ENCODE assay signal across 8 mouse cellular contexts in the genomic region with DNA sequence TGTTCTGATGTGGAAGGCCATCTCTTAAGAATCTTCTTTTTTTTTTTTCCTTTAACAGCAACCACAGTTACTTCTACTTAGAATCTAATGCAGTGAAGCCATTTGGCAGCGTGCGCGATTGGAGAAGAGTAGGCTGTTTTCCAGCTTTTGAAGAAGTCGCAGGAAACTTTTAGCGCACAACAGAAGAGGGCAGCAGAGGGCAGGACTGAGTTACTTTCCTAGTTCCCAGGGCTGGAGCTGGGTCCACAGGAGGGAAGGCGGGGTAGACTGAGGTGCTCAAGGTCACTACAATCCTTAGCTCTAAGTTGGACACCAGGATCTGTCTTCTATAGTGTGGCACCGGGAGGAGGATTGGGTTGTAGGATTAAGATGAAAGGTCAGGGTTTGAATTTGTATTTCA. TPM values are rescaled to one million over a fixed set of nuclear protein-coding genes. Genes with fewer than 3 reads are reported as not detected.
DNase-seq lines count a peak whose midpoint lies in the region; ATAC-seq and TF ChIP-seq lines count a peak whose summit lies in the region.

No protein-coding gene starts in this region.

- no peak overlapping the region for H3K4me3 ChIP-seq in heart, adult 2 months
- no peak overlapping the region for H3K4me3 ChIP-seq in heart, embryonic 11.5 days (ENCODE audit: low read depth, low read length)
- H3K4me3 ChIP-seq in cortical plate, adult 2 months (ENCODE audit: insufficient read depth, low read length), result no peak overlapping the region

- H3K36me3 ChIP-seq in heart, adult 2 months (ENCODE audit: control insufficient read depth, insufficient read depth, low read length), result no peaks in the 10 kb centered on the region
- 0 out of 2 replicates have a peak, but pooled peaks cover 2% of the 10 kb centered on the region for H3K36me3 ChIP-seq in heart, embryonic 11.5 days (ENCODE audit: control insufficient read depth, insufficient read depth, low read length)

- H3K27ac ChIP-seq in heart, adult 2 months, result no peak overlapping the region
- H3K27ac ChIP-seq in heart, embryonic 11.5 days (ENCODE audit: low read depth, low read length), result no peak overlapping the region
- no peak overlapping the region for H3K27ac ChIP-seq in cortical plate, adult 2 months (ENCODE audit: insufficient read depth, low read length)

- H3K4me2 ChIP-seq in heart, embryonic 11.5 days, result no peak overlapping the region

- WGBS in heart, adult 2 months, result 27% methylated on average over 7 of the region's 7 CpGs
- 39% methylated on average over 7 of the region's 7 CpGs for WGBS in heart, embryonic 11.5 days (ENCODE audit: insufficient replicate concordance)

- H3K79me2 ChIP-seq in heart, adult 2 months (replicated peaks; ENCODE audit: control insufficient read depth, insufficient read depth, low read length), result no peaks in the 10 kb centered on the region

- ATAC-seq in heart, embryonic 11.5 days (replicated peaks; ENCODE audit: insufficient number of reproducible peaks, low FRiP score, low TSS enrichment), result no peak
- ATAC-seq in CD4-positive, CD25-positive, alpha-beta regulatory T cell, adult 4 months, result no peak

- no peaks in the 10 kb centered on the region for H3K27me3 ChIP-seq in heart, adult 2 months (ENCODE audit: control insufficient read depth, insufficient read depth, low read length)
- H3K27me3 ChIP-seq in heart, embryonic 11.5 days (ENCODE audit: control insufficient read depth, insufficient read depth, low read length), result peaks cover 13% of the 10 kb centered on the region

- H3K4me1 ChIP-seq in heart, adult 2 months (ENCODE audit: control insufficient read depth, insufficient read depth, low read length), result no peaks in the 10 kb centered on the region
- H3K4me1 ChIP-seq in heart, embryonic 11.5 days (ENCODE audit: control insufficient read depth, insufficient read depth, low read length), result no peaks in the 10 kb centered on the region
- peaks cover 2% of the 10 kb centered on the region; the same call in 1 of the 2 replicates for H3K4me1 ChIP-seq in cortical plate, adult 2 months (ENCODE audit: control insufficient read depth, insufficient read depth, low read length)

- intact Hi-C loops in heart, adult 2 months (cut with DNase I), result loop anchor here (5.0 to 10.0 kb wide), 3 partner anchors 189 to 326 kb away; partner anchors contain the start of gene Ube2t

- no peaks in the 10 kb centered on the region for H3K9me3 ChIP-seq in heart, embryonic 11.5 days (replicated peaks; ENCODE audit: control insufficient read depth, low read length)

- TF ChIP-seq CTCF in heart, adult 2 months (IDR thresholded peaks at IDR 0.05), result peak; percentile 63
- peak; percentile 52 for TF ChIP-seq CTCF in cortical plate, adult 2 months (IDR thresholded peaks at IDR 0.05; ENCODE audit: extremely low read depth, insufficient read depth, low read length)

- DNase-seq in heart, adult 2 months, result peak; percentile 24 to 33
- DNase-seq in thymus, postnatal 14 days, result peak; percentile 21
- no peak for DNase-seq in thymus, postnatal 0 days (ENCODE audit: low spot score)
- peak; percentile 37 to 49 for DNase-seq in layer of hippocampus, adult 8-10 months (ENCODE audit: low spot score in 2 of 2)
- DNase-seq in ovary, postnatal 14 days (ENCODE audit: low spot score), result peak; percentile 49

- no peak overlapping the region for H3K9ac ChIP-seq in heart, adult 2 months (ENCODE audit: low read depth, low read length)
- no peak overlapping the region for H3K9ac ChIP-seq in heart, embryonic 11.5 days (ENCODE audit: low read depth, low read length)

- TF ChIP-seq EP300 in heart, adult 2 months (IDR thresholded peaks at IDR 0.05; ENCODE audit: insufficient read depth, low read depth, low read length), result no peak

- no peak for TF ChIP-seq POLR2A in heart, adult 2 months (IDR thresholded peaks at IDR 0.05; ENCODE audit: insufficient read depth, low read depth, low read length)
- no peak for TF ChIP-seq POLR2A in cortical plate, adult 2 months (IDR thresholded peaks at IDR 0.05; ENCODE audit: extremely low read depth, insufficient read depth, low read length)

RNA-seq across cellular contexts. Expression of gene Syt2, which starts 8.0 kb away (rescaled TPM):
- total RNA-seq in heart, adult 2 months (2021), result under 1 TPM in 1 of 2 experiments, not detected in 1; 0.05 TPM
- 0.04 and 0.06 TPM in 2 replicates for polyA plus RNA-seq in heart, adult 2 months (2012; rRNA removed)
- 0.37 and 0.79 TPM in 2 replicates for polyA plus RNA-seq in heart, embryonic 11.5 days (2014; fragmentation: Nextera tagmentation; extraction: Ambion mirVana)
- polyA plus RNA-seq in thymus, postnatal 0 days (2015; fragmentation: Nextera tagmentation; extraction: Ambion mirVana), result 0.03 and 0.14 TPM in 2 replicates
- polyA plus RNA-seq in cortical plate, adult 2 months (2012; rRNA removed), result 28.1 and 33.3 TPM in 2 replicates
- total RNA-seq in layer of hippocampus, adult 8-10 months (2022), result 10 to 100 TPM; 31.6 to 35.4 (median 34.6) TPM
- polyA plus RNA-seq in CD4-positive, CD25-positive, alpha-beta regulatory T cell, adult 4 months (2017; shearing (Covaris generic)), result under 1 TPM; 0.13 to 0.33 TPM

Comparison
In these comparisons a context has a peak if more than half of its experiments do, and no peak if none do; other contexts are left out.
1. RNA of gene Syt2, which starts 8.0 kb away (polyA plus RNA-seq): 28.1 to 33.3 TPM in cortical plate, adult 2 months; 0.37 to 0.79 TPM in heart, embryonic 11.5 days, 0.13 to 0.33 TPM in CD4-positive, CD25-positive, alpha-beta regulatory T cell, adult 4 months, 0.03 to 0.14 TPM in thymus, postnatal 0 days and 0.04 to 0.06 TPM in heart, adult 2 months; every median in the first group is over 10 times any median in the second.